Mouse (Mus musculus): Measurements from ENCODE around the gene Ccdc185. TPM values are rescaled to one million over a fixed set of nuclear protein-coding genes. Genes with fewer than 3 reads are reported as not detected.

Ccdc185 gene
- total and polyA plus RNA-seq, 2 experiments = not detected

- TF ChIP-seq POLR2A (IDR thresholded peaks at IDR 0.05; ENCODE audit: extremely low read depth, insufficient read depth, low read length) = no peak
- TF ChIP-seq CTCF (IDR thresholded peaks at IDR 0.05; ENCODE audit: low read depth, low read length) = no peak
- Histone ChIP-seq H3K9ac (ENCODE audit: low read depth, low read length) (no peak overlapping the region), H3K27me3 (ENCODE audit: control insufficient read depth, insufficient read depth, low read length) (no peaks in the 10 kb centered on the region), H3K79me2 (ENCODE audit: control insufficient read depth, insufficient read depth, low read length) (no peaks in the 10 kb centered on the region), H3K4me3 (ENCODE audit: insufficient read depth, low read depth, low read length) (no peak overlapping the region), H3K27ac (replicated peaks; ENCODE audit: insufficient read depth, low read depth, low read length) (no peak overlapping the region), H3K4me1 (ENCODE audit: control insufficient read depth, insufficient read depth, low read length) (peaks cover 6% of the 10 kb centered on the region; the same call in 1 of the 2 replicates), H3K36me3 (ENCODE audit: control insufficient read depth, insufficient read depth, low read length) (no peaks in the 10 kb centered on the region)
- DNase-seq (ENCODE audit: extremely low read depth, low read depth, low spot score) = peak; percentile 24
- WGBS = 97% methylated on average over 1 of the region's 1 CpGs
Observed at GRCm38 (mm10) chr1:182758783-182759182, 9.8 kb upstream of the Ccdc185 start.

- TF ChIP-seq POLR2A (IDR thresholded peaks at IDR 0.05; ENCODE audit: extremely low read depth, insufficient read depth, low read length) = no peak
- TF ChIP-seq CTCF (IDR thresholded peaks at IDR 0.05; ENCODE audit: low read depth, low read length) = no peak
- 87% methylated on average over 5 of the region's 5 CpGs for WGBS
- no peak overlapping the region for H3K27ac ChIP-seq (replicated peaks; ENCODE audit: insufficient read depth, low read depth, low read length)
- H3K4me3 ChIP-seq (ENCODE audit: insufficient read depth, low read depth, low read length) = no peak overlapping the region
- no peaks in the 10 kb centered on the region for H3K27me3 ChIP-seq (ENCODE audit: control insufficient read depth, insufficient read depth, low read length)
- DNase-seq (ENCODE audit: extremely low read depth, low read depth, low spot score) = no peak
- no peak overlapping the region for H3K9ac ChIP-seq (ENCODE audit: low read depth, low read length)
- H3K79me2 ChIP-seq (ENCODE audit: control insufficient read depth, insufficient read depth, low read length) = no peaks in the 10 kb centered on the region
- H3K36me3 ChIP-seq (ENCODE audit: control insufficient read depth, insufficient read depth, low read length) = no peaks in the 10 kb centered on the region
- peaks cover 3% of the 10 kb centered on the region; the same call in 1 of the 2 replicates for H3K4me1 ChIP-seq (ENCODE audit: control insufficient read depth, insufficient read depth, low read length)
Observed at GRCm38 (mm10) chr1:182754865-182755264, 5.9 kb upstream of the Ccdc185 start.

GRCm38 (mm10) chr1:182753694-182754093, 4.7 kb upstream of the Ccdc185 start:
- no peak overlapping the region for H3K4me3 ChIP-seq (ENCODE audit: insufficient read depth, low read depth, low read length)
- no peaks in the 10 kb centered on the region for H3K36me3 ChIP-seq (ENCODE audit: control insufficient read depth, insufficient read depth, low read length)
- peak; percentile 43 for DNase-seq (ENCODE audit: extremely low read depth, low read depth, low spot score)
- H3K27me3 ChIP-seq (ENCODE audit: control insufficient read depth, insufficient read depth, low read length) = no peaks in the 10 kb centered on the region
- H3K9ac ChIP-seq (ENCODE audit: low read depth, low read length) = no peak overlapping the region
- H3K4me1 ChIP-seq (ENCODE audit: control insufficient read depth, insufficient read depth, low read length) = peaks cover 1% of the 10 kb centered on the region; the same call in 1 of the 2 replicates
- no peak overlapping the region for H3K27ac ChIP-seq (replicated peaks; ENCODE audit: insufficient read depth, low read depth, low read length)
- no peaks in the 10 kb centered on the region for H3K79me2 ChIP-seq (ENCODE audit: control insufficient read depth, insufficient read depth, low read length)
- TF ChIP-seq CTCF (IDR thresholded peaks at IDR 0.05; ENCODE audit: low read depth, low read length) (no peak), POLR2A (IDR thresholded peaks at IDR 0.05; ENCODE audit: extremely low read depth, insufficient read depth, low read length) (no peak)
- 81% methylated on average over 8 of the region's 8 CpGs for WGBS

GRCm38 (mm10) chr1:182751301-182751700, 2.3 kb upstream of the Ccdc185 start:
- no peak for DNase-seq (ENCODE audit: extremely low read depth, low read depth, low spot score)
- Histone ChIP-seq H3K4me1 (ENCODE audit: control insufficient read depth, insufficient read depth, low read length) (no peaks in the 10 kb centered on the region), H3K9ac (ENCODE audit: low read depth, low read length) (no peak overlapping the region), H3K79me2 (ENCODE audit: control insufficient read depth, insufficient read depth, low read length) (no peaks in the 10 kb centered on the region), H3K36me3 (ENCODE audit: control insufficient read depth, insufficient read depth, low read length) (no peaks in the 10 kb centered on the region), H3K27me3 (ENCODE audit: control insufficient read depth, insufficient read depth, low read length) (no peaks in the 10 kb centered on the region), H3K27ac (replicated peaks; ENCODE audit: insufficient read depth, low read depth, low read length) (no peak overlapping the region), H3K4me3 (ENCODE audit: insufficient read depth, low read depth, low read length) (no peak overlapping the region)
- TF ChIP-seq POLR2A (IDR thresholded peaks at IDR 0.05; ENCODE audit: extremely low read depth, insufficient read depth, low read length) (no peak), CTCF (IDR thresholded peaks at IDR 0.05; ENCODE audit: low read depth, low read length) (no peak)
- WGBS = 87% methylated on average over 8 of the region's 8 CpGs

- no peaks in the 10 kb centered on the region for H3K79me2 ChIP-seq (ENCODE audit: control insufficient read depth, insufficient read depth, low read length)
- H3K36me3 ChIP-seq (ENCODE audit: control insufficient read depth, insufficient read depth, low read length) = no peaks in the 10 kb centered on the region
- H3K9ac ChIP-seq (ENCODE audit: low read depth, low read length) = no peak overlapping the region
- no peak overlapping the region for H3K4me3 ChIP-seq (ENCODE audit: insufficient read depth, low read depth, low read length)
- TF ChIP-seq CTCF (IDR thresholded peaks at IDR 0.05; ENCODE audit: low read depth, low read length) (no peak), POLR2A (IDR thresholded peaks at IDR 0.05; ENCODE audit: extremely low read depth, insufficient read depth, low read length) (no peak)
- WGBS = 68% methylated on average over 17 of the region's 17 CpGs
- no peak for DNase-seq (ENCODE audit: extremely low read depth, low read depth, low spot score)
- H3K27me3 ChIP-seq (ENCODE audit: control insufficient read depth, insufficient read depth, low read length) = no peaks in the 10 kb centered on the region
- H3K4me1 ChIP-seq (ENCODE audit: control insufficient read depth, insufficient read depth, low read length) = no peaks in the 10 kb centered on the region
- H3K27ac ChIP-seq (replicated peaks; ENCODE audit: insufficient read depth, low read depth, low read length) = no peak overlapping the region
Observed at GRCm38 (mm10) chr1:182747834-182748233, 1.1 kb downstream of the Ccdc185 start.

- H3K79me2 ChIP-seq (ENCODE audit: control insufficient read depth, insufficient read depth, low read length) = no peaks in the 10 kb centered on the region
- H3K9ac ChIP-seq (ENCODE audit: low read depth, low read length) = no peak overlapping the region
- H3K4me3 ChIP-seq (ENCODE audit: insufficient read depth, low read depth, low read length) = no peak overlapping the region
- no peak for DNase-seq (ENCODE audit: extremely low read depth, low read depth, low spot score)
- no peaks in the 10 kb centered on the region for H3K36me3 ChIP-seq (ENCODE audit: control insufficient read depth, insufficient read depth, low read length)
- WGBS = 90% methylated on average over 9 of the region's 9 CpGs
- H3K27ac ChIP-seq (replicated peaks; ENCODE audit: insufficient read depth, low read depth, low read length) = no peak overlapping the region
- no peaks in the 10 kb centered on the region for H3K27me3 ChIP-seq (ENCODE audit: control insufficient read depth, insufficient read depth, low read length)
- no peaks in the 10 kb centered on the region for H3K4me1 ChIP-seq (ENCODE audit: control insufficient read depth, insufficient read depth, low read length)
- TF ChIP-seq CTCF (IDR thresholded peaks at IDR 0.05; ENCODE audit: low read depth, low read length) = no peak
Observed at GRCm38 (mm10) chr1:182747081-182747480, 1.9 kb downstream of the Ccdc185 start.

All from liver, adult 2 months (tissue).